Mouse (Mus musculus) G1E (cell line): Measurements from ENCODE around the gene Map7d2. TPM values are rescaled to one million over a fixed set of nuclear protein-coding genes. Genes with fewer than 3 reads are reported as not detected.
"Not testable (repeated sequence)": the region's sequence is repeated elsewhere in the genome, so short reads cannot be mapped to it uniquely, and the experiment has no call there.

Experiments used
- ATAC-seq: 2 replicates; pipeline ENCODE4 v1.8.0; 2016; ENCODE audit warnings: mild to moderate bottlenecking; ENCODE audit not compliant: insufficient number of reproducible peaks, poor library complexity, low FRiP score, severe bottlenecking; ENCODE audit errors: extremely low read depth
- DNase-seq: peaks from one replicate; pipeline ENCODE4 v3.0.0; 2012; ENCODE audit warnings: low spot score
- H3K27me3 ChIP-seq: 2 replicates; pipeline ENCODE4 v1.6.1; 2012; ENCODE audit warnings: mild to moderate bottlenecking, low read length, inconsistent platforms; ENCODE audit not compliant: insufficient read depth
- H3K36me3 ChIP-seq: replicated peaks from 2 replicates; pipeline ENCODE3; 2012; ENCODE audit warnings: mild to moderate bottlenecking, inconsistent platforms
- H3K4me1 ChIP-seq: 2 replicates; pipeline ENCODE4 v1.6.1; 2012; ENCODE audit warnings: low read depth, low read length, inconsistent platforms, mixed read lengths; ENCODE audit not compliant: insufficient read depth
- H3K4me3 ChIP-seq: 2 replicates; pipeline ENCODE4 v1.5.1; 2012; ENCODE audit warnings: low read depth, mild to moderate bottlenecking, inconsistent platforms, low read length, moderate library complexity, mixed read lengths
- H3K9me3 ChIP-seq: replicated peaks from 2 replicates; pipeline ENCODE4 v1.6.1; 2012; ENCODE audit warnings: inconsistent platforms
- CTCF ChIP-seq: IDR thresholded peaks from 2 replicates; pipeline ENCODE4 v1.5.1; 2012; ENCODE audit warnings: low read depth, low read length, inconsistent platforms, mixed read lengths
- GATA1 ChIP-seq: IDR thresholded peaks from 2 replicates; pipeline ENCODE4 v1.6.1; 2012; ENCODE audit warnings: borderline replicate concordance, low read length, inconsistent platforms, mixed read lengths
- GATA2 ChIP-seq: IDR thresholded peaks from 2 replicates; pipeline ENCODE4 v1.6.1; 2012; ENCODE audit warnings: low read depth, low read length, inconsistent platforms, borderline replicate concordance
- POLR2AphosphoS5 ChIP-seq: IDR thresholded peaks from 2 replicates; pipeline ENCODE4 v1.6.1; 2012; ENCODE audit warnings: low read depth, low read length, inconsistent platforms; ENCODE audit not compliant: insufficient replicate concordance
- TAL1 ChIP-seq: conservative IDR thresholded peaks from 2 replicates; pipeline ENCODE4 v1.6.1; 2012; ENCODE audit warnings: low read depth, low read length, inconsistent platforms, mixed read lengths
- polyA plus RNA-seq: library from polyadenylated mRNA; stranded (reverse); fragments of >175 nt; gene quantifications from 2 replicates; pipeline ENCODE4 v1.2.3, GENCODE M21; 2012
- total RNA-seq, 2 experiments: library from RNA; stranded (forward) in 1 of 2; stranded (reverse) in 1 of 2; fragments of 200-1000 nt in 1 of 2; fragments of >200 nt in 1 of 2; fragmentation: Nextera tagmentation in 1 of 2; gene quantifications; 2 replicates each; pipeline ENCODE4 v1.2.3; 2014 to 2017

Gene Map7d2
- total and polyA plus RNA-seq, 3 experiments = 0.16 TPM; not detected in 2

GRCm38 (mm10) chrX:159447133-159447532, 32.8 kb downstream of the Map7d2 start:
- no peak for ATAC-seq
- H3K36me3 ChIP-seq = no peaks in the 10 kb centered on the region
- no peak overlapping the region for H3K4me3 ChIP-seq
- H3K27me3 ChIP-seq = no peaks in the 10 kb centered on the region
- TF ChIP-seq TAL1 (no peak), POLR2AphosphoS5 (no peak), GATA2 (no peak), CTCF (no peak), GATA1 (no peak)
- no peak for DNase-seq
- H3K4me1 ChIP-seq = no peaks in the 10 kb centered on the region
- H3K9me3 ChIP-seq = no peaks in the 10 kb centered on the region

- ATAC-seq (no peak), DNase-seq (no peak)
- Histone ChIP-seq H3K9me3 (no peaks in the 10 kb centered on the region), H3K4me3 (no peak overlapping the region), H3K27me3 (no peaks in the 10 kb centered on the region), H3K36me3 (no peaks in the 10 kb centered on the region), H3K4me1 (no peaks in the 10 kb centered on the region)
- TF ChIP-seq GATA2 (no peak), TAL1 (no peak), CTCF (no peak), GATA1 (no peak), POLR2AphosphoS5 (no peak)
Measured at GRCm38 (mm10) chrX:159459006-159459654, 44.8 kb downstream of the Map7d2 start.

GRCm38 (mm10) chrX:159474799-159475198, 60.4 kb downstream of the Map7d2 start:
- Histone ChIP-seq H3K36me3 (no peaks in the 10 kb centered on the region), H3K27me3 (peaks cover 2% of the 10 kb centered on the region; the same call in 1 of the 2 replicates), H3K4me3 (no peak overlapping the region), H3K4me1 (no peaks in the 10 kb centered on the region), H3K9me3 (no peaks in the 10 kb centered on the region)
- ATAC-seq (no peak), DNase-seq (no peak)
- TF ChIP-seq GATA1 (no peak), GATA2 (no peak), CTCF (no peak), TAL1 (no peak), POLR2AphosphoS5 (no peak)

GRCm38 (mm10) chrX:159478243-159478940, 64.0 kb downstream of the Map7d2 start:
- not testable (repeated sequence) for H3K9me3 ChIP-seq, H3K27me3 ChIP-seq, ATAC-seq, H3K36me3 ChIP-seq, DNase-seq, H3K4me3 ChIP-seq, H3K4me1 ChIP-seq

- no peaks in the 10 kb centered on the region for H3K4me1 ChIP-seq
- DNase-seq (no peak), ATAC-seq (no peak)
- H3K36me3 ChIP-seq = no peaks in the 10 kb centered on the region
- H3K4me3 ChIP-seq = no peak overlapping the region
- no peaks in the 10 kb centered on the region for H3K9me3 ChIP-seq
- no peak for TF ChIP-seq POLR2AphosphoS5
- TF ChIP-seq GATA1 = no peak
- no peak for TF ChIP-seq TAL1
- no peak for TF ChIP-seq GATA2
- no peak for TF ChIP-seq CTCF
- no peaks in the 10 kb centered on the region; the same call in 1 of the 2 replicates for H3K27me3 ChIP-seq
Measured at GRCm38 (mm10) chrX:159484247-159484646, 69.9 kb downstream of the Map7d2 start.

GRCm38 (mm10) chrX:159503181-159503580, 88.8 kb downstream of the Map7d2 start:
- no peaks in the 10 kb centered on the region for H3K36me3 ChIP-seq
- H3K9me3 ChIP-seq = no peaks in the 10 kb centered on the region
- H3K4me3 ChIP-seq = no peak overlapping the region
- no peaks in the 10 kb centered on the region for H3K27me3 ChIP-seq
- no peaks in the 10 kb centered on the region for H3K4me1 ChIP-seq
- TF ChIP-seq POLR2AphosphoS5 (no peak), TAL1 (no peak), GATA1 (no peak), GATA2 (no peak), CTCF (no peak)
- no peak for DNase-seq
- no peak for ATAC-seq
